Mouse (Mus musculus): ENCODE measurements around the gene Fam196b.

Fam196b gene

DNA sequence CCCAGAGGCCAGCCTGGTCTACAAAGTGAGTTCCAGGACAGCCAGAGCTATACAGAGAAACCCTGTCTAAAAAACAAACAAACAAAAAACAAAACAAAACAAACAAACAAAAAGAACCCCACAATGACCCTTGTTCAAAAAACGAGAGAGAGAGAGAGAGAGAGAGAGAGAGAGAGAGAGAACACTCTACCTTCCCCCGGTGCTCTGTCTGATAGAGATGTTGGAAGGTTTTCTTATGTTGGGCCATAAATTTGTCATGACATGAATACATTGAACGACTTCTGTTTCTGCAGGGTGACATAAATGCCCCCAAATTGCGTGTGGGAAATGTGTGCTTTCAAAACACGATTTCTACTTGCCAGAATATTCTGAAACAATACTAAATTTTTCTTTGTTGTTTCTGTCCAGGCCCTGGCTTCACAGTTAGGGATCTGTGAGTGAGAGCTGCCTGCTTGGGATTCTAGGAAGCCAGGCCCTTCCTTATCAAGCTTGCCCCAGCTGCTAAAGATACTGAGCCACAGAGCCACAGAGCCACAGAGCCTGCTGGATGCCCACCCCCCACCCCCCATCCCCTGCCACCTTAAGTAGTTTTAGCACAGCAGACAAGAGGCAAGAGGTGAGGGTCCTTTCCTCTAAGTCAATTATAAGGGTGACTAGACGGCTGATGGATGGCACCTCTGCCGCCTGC lies 17.9 kb downstream of the Fam196b start:
- DNase-seq (ENCODE audit: extremely low read depth, low read depth), result peak; percentile 47

DNA sequence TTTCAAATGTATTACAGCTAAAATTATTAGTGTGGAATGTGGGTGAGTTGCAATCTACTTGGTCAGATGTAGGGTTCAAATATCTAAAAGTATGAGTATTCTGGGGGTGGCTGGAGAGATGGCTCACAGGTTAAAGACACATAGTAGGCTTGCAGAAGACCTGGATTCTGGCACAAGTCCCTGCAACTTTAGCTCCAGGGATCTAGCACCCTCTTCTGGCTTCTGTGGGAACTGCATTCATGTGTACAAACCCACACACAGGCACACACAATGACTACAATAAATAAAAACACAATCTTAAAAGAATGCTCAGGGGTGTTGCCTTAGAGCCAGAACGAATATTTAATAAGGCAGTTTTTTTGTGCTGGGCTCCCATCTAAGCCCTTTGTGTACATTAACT lies 23.3 kb downstream of the Fam196b start:
- DNase-seq (ENCODE audit: extremely low read depth, low read depth), result no peak

DNA sequence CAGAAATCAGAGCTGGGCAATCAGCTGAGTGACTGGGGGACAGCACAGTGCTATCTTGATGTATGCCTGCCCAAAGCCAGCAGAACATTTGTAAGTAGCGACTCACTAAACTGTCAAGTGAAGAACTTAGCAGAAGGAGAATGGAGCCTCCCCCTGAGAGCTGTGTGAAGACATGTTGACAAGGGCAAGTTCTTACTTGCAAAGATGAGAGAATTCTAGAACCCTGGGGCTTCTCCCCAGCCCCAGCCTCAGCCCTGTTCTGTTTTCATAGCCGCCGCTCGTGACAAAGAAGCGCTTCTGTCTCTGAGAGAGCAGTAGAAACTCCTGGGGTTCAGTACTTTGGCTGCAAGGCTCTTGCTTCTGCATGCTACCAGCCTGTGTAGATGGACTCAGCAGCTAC lies 25.1 kb downstream of the Fam196b start:
- no peak for DNase-seq (ENCODE audit: extremely low read depth, low read depth)

DNA sequence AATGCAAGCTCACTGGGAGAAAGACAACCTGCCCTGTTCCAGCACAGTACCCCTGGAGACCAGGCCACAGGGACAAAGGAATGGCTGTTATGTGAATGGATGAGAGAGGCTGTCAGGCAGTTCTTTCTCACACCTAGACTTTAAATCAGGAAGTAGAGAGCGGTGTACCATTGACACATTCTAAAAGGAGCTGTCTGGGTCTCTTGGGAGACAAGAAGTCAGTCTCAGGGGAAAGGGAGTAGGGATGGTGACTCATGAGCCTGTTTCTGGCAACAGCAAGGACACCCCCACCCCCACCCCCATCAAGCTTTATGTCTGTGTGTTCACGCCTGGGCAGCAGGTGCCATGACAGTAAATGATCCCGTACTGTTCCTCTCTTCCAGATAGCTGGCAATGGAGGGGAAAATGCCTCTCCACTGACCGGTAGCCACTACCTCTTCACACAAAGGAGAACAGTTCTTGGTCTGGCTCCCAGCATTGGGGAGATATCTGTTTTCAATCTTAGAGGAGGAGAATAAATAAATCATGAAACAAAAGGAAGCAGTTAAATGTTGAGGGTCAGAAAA lies 29.2 kb downstream of the Fam196b start:
- DNase-seq (ENCODE audit: extremely low read depth, low read depth), result no peak

DNA sequence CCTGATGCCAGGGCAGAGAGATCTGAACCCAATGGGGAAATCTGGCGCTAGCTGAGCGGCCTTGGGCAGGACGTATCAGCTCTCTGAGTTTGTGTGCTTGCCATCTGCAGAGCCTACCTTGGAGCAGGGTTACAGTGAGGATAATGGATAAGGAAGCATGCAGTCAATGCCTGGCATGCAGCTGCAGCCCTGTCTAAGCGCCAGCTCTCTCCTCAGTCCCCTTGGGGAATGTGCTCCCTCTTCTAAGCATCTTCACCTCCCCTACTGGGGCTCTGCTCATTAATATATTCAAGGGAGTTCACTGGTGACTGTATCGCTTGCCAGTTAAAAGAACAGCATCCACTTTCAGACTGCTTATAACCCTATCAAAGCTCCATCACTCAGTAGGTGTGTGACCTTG lies 29.7 kb downstream of the Fam196b start:
- no peak for DNase-seq (ENCODE audit: extremely low read depth, low read depth)

DNA sequence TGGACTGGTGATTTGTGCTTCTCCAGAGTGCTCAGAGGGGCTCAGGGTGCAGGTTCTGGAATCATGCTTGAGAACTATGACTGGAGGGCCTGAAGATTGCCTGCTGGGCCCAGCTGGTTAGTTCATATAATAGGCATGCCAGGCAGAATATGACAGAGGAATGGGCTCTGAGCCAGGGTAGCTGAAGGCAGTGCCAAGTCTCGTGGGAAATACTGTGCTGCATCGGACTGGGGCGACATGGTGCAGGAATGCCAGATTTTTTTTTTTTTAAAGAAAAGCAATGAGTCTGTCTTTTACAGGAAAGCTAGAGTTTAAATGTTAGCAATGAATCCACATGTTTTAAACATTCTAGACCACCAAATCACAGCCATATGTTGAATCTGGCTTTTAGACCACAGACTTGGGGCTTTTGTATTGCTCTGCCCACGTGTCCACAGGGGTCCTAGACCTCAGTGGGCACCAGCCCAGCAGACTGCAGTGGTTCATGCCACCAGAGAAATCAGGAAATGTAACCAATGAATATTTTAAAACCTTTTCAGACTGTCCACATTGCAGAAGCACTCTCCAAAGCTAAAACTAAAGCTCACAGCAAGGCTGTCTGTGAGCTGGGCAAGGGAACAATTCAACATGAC lies 33.8 kb downstream of the Fam196b start:
- DNase-seq (ENCODE audit: extremely low read depth, low read depth), result no peak

DNA sequence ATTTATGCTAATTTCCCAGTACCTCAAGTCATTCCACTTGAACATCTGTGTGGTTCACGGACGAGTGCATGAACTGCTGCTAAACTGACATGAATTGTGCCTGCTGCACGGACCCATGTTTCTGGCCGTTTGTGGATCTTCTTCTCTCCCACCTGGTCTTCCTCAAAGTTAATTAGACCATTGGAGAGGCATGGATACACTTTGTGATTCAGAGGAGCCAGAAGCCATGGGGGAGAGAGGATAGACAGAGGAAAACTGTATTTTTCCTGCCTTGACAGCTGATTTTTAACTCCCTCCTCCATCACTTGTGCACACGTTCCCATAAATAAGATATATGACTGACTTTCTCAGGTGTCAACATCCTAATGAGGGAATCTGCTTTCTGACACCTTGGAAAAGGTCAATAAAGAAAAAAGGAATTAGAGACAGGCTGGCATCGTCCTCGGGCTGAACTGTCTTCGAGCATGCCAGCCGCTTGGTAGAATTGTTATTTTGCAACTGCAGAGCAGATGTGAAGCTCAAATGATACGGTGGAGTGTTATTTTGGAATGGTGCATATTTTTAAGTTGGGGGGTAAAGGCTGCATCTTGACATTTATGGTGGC lies 34.9 kb downstream of the Fam196b start:
- DNase-seq (ENCODE audit: extremely low read depth, low read depth), result no peak

DNA sequence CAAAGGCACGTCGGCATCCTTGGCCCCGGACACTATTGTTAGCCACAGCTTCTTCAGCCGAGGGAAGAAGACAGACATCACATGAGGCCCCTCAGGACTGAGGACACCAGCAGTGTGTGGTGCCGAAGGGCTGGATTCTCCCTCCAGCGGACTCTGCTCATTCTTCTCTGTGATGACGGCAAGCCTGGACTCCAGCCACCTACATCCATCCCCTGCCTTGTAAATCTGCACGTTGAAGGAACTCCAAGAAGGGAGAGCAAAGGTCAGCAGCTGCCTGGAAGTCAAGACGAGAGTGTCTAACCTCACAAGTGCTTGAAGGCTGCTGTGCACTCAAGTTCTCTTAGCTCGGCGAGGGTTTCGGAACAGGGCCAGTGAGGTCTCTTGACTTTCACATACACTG lies 40.8 kb downstream of the Fam196b start:
- DNase-seq (ENCODE audit: extremely low read depth, low read depth), result no peak

DNA sequence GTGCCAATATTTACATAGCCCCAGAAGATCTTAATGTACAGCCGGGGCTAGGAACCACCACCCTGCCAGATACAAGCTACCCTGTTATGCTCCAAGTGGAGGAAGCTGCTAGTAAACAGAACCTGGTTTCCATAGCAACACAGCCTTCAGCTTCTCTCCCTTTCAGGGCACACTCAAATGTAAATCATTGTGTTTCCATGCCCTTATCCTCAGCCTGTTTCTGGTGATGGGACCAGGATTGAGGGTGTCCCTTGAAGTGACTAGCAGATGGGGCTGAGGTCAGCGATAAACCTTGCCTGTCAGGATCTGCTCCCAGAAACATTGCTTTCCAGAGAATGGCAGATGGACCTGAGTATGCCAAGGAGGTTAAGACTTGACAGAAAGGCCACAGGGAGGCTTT lies 41.5 kb downstream of the Fam196b start:
- no peak for DNase-seq (ENCODE audit: extremely low read depth, low read depth)

DNA sequence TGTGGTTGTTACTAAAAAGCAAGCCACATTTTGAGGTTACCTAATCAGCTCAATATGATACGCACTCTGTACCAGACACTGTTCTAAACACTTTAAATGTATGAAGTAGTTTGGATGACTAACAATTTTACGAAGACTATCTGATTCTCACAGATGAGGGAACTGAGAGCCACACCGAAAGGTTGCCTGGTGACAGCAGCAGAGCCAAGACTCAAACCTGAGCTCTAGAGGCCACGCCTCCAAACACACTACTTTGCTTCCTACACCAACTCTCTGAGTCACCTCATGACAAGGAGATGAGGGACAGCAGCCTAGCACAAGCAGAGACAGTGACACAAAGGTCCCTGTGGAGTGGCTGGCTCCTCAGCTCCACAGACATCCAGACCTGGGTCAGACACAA lies 57.6 kb downstream of the Fam196b start:
- peak; percentile 18 for DNase-seq (ENCODE audit: extremely low read depth, low read depth)

DNA sequence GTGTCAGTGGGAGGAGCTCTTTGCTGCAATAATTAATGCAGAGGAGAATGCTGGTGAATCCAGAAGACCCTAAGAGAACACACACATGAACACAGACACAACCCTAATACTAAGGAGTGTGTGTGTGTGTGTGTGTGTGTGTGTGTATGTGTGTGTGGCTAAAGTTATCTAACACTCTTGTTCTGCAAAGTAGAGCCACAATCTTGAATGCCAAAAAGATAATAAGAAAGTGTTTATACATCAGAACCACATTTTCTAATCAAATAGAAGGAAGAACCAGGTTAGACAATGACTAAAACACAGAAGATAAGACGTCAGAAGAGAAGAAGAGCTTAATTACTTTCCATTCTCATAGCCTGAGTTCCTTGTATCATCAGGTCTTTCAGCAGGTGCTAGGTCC lies 60.9 kb downstream of the Fam196b start:
- no peak for DNase-seq (ENCODE audit: extremely low read depth, low read depth)

DNA sequence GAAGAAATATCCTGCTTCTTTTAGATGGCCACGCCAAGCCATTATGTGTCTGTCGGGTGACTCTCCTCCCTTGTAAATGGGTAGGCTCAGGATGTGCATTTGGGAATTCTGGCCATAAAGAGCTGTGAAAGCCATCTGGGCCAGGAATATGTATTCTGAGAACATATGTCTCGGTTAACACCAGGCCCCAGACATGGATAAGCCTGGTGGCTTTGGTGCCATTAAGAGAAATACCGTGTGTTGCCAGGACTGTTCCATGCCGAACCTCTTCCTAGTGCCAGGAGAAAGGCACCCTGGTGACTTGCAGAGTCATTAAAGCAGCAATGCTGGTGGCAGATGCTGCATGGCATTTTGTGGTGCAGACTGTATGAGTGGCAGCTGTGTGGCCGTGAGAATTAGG lies 63.0 kb downstream of the Fam196b start:
- no peak for DNase-seq (ENCODE audit: extremely low read depth, low read depth)

DNA sequence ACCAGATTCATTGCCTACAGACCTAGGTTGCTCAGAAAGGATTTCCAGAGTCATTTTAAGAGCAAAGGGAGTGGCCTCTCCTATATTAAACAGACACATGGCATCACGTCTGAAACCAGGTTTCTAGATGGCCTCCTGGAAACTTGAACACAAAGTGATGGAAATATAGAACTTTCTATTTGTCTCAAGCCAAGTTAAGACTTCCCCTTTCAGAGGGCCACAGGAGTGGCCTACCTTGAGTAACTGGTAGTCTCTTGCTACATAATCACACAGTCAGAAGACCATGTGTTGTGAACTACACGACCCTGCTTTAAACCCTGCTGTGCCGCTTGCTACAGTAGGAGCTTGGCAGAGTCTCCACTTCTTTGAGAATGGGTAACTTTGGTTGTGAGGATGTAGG lies 68.9 kb downstream of the Fam196b start:
- no peak for DNase-seq (ENCODE audit: extremely low read depth, low read depth)

DNA sequence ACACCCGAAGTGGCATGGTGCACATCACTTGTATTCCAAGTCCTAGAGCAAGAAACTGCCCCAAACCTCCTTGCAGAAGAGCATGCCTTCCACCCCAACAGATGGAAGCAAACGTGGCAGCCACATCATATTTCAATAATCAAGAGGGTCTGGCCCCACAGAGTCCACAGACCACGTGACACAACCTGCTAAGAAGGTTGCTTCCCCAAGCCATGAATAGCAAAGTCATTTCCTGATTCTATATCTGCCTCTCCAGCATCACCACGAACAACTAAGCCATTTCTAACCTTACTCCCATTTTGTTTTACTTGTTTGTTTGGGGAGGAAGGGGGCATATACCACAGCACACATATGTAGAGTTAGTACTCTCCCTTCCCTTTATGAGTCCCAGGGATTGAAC lies 69.6 kb downstream of the Fam196b start:
- peak; percentile 12 for DNase-seq (ENCODE audit: extremely low read depth, low read depth)

DNA sequence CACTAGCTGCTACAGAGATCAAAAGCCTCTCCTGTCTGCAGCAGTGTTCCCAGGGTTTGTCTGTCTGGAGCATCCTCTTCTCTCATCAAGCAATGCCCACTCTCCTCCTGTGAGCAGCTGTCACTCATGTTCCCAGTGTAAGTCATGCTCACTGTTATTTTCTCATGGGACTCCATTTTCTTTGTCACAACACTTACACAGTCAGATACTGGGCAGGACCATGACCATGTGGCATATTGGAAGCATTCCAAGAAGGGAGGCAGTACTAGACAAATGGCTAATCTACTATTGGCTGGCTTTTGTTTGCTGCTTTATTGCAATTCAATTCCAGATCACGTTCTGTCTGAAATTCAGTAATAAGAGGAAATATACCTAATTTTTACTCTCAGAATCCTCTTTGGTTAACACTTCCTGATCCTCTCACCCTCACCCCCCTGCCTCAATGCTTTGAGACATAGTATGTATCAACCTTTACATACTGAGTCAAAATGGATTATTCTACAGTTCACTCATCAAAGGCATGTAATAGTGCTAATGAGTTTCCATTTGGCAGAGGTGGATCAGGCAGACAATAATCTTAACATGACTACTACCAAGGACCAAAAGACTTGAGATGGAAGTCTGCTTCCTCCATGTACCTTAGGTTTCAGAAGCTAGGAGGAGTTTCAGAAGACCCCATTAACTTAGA lies 70.5 kb downstream of the Fam196b start:
- no peak for DNase-seq (ENCODE audit: extremely low read depth, low read depth)

DNA sequence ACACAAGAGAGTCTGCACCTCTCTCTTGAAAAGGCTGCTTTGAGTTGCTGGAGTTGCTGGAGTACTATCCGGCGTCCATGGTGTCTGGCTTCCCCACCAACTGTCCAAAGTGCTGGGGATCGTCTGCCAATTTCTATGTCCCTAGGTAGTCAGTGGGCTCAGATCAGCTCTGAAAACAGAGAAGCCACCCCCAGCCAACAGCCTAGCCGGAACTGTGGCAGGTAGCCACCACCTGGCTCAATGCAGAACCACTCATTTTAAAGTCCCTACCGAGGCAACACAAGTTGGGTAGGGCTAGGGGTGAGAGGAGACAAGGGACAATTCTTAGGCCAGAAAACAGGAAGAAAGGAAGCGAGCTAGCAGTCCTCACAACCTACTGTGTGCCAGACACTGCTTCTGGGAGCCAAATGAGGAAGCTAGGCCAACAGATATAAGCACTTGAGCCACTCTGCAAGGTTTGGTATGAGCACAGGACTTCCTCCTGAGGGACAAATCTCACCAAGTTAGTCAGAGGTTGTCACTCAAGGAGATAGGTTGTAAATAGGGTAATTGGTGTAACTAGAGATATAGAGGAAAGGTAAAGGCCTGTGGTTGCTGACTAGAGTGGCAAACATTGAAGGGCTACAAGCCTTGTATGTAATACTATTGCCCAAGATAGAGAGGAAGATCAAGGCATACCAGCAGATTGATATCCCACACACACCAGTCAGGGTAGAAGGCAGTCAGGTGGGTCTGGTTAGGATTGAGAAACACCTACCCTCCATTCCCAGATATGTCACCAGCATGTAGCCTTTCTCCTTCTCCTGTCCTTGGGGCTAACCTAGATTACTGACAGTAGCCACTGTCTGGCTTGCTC lies 74.9 kb downstream of the Fam196b start:
- DNase-seq (ENCODE audit: extremely low read depth, low read depth), result peak; percentile 78

DNA sequence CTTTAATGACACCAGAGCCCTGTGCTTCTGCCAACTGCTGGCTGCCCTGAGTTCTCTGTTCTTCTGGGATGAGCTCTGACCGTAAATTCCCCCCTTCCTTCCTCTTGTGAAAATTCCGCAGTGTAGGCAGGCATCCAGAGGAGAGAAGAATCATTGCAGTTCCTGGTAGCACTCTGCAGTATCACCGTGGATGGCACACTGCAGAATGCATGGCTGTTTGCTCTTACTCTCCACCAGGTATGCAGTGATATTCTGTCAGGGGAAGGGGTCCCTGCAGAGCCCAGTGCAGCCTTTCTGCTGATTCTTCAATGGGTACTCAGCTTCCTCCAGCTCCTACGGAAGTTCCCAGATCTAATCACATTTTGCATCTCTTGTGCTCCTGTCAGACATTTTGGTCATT lies 77.5 kb downstream of the Fam196b start:
- no peak for DNase-seq (ENCODE audit: extremely low read depth, low read depth)

DNA sequence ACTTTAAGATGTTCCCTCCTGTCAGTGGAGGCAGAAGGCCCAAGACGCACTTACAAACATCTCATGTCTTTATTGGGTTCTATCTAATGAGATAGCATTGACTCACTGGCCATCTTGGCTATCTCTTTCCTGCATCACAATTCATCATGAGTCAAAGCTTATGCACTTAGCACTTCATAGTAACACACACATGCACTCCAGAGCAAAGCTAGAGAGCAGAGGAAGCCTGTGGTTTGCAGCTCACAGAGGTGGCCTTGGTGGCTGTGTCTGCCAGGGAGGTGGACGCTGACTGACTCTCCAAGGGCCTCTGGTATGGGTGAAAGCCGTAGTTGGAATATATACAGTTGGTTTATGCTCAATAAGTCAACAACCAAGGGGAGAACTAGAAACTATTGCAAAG lies 81.2 kb downstream of the Fam196b start:
- DNase-seq (ENCODE audit: extremely low read depth, low read depth), result no peak

DNA sequence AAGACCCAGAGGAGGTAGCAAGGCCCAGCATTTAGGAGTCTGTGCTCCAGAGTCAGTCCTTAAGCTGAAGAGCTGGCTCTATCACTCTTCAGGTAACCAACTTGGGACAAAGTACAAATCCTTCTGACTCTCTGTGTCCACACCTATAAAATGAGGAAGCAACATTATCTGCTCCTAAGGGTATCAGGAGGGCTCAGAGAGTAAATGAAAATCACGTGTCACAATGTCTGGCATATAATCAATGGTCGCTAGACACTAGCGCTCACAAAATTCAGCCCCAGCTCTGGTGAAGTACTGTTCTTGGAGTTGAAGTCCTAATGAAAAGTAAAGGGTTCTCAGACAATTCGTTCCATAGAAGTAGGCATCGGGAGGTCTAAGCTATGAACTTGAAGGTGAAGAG lies 83.0 kb downstream of the Fam196b start:
- no peak for DNase-seq (ENCODE audit: extremely low read depth, low read depth)

DNA sequence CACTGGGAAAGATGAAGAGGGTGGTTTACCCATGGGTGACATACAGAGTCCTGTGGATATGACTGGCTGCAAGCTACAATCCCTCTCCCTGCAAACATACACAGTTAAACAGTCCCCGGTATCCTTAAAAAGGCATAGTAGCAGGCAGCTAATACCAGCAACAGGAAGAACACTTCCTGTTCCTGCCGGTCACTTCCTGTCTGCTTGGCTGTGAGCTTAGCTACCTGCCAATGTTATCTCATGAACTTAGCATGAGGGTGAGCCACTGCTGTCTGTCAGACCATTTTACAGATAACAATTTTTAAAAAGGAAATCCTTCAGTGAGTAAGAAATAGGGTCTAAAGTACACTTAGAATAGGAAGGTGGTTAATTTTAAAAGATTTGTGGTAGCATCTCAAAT lies 83.9 kb downstream of the Fam196b start:
- DNase-seq (ENCODE audit: extremely low read depth, low read depth), result peak; percentile 10

DNA sequence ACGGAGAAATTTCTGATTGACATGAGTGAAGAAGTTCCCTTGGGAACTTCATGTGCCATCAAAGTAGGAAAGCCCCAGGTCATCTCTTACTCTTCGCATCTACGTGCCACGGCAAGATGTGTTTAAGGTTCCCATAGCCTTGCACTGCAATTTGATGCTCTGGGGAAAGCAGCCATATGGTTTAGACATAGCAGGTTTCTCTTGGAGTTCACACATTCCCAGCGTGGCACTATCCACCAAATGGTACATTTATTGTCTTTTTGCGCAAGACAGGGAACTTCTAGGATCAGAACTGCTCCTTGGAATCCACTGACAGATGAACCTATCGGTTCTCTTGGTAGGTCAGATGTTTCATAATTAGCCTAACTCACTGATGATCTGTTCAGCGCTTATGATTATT lies 86.7 kb downstream of the Fam196b start:
- DNase-seq (ENCODE audit: extremely low read depth, low read depth), result no peak
